Mouse (Mus musculus) T-helper 1 cell (primary cell): ENCODE results near the gene Inppl1.

Source experiments
- in situ Hi-C: fragments of 300-600 bp; cut with MboI, MseI; formaldehyde crosslinking; loops from one replicate; pipeline ENCODE4 v1.15.1; 2025; ENCODE audit warnings: high pct_unique_total_duplicates

Inppl1 gene

DNA sequence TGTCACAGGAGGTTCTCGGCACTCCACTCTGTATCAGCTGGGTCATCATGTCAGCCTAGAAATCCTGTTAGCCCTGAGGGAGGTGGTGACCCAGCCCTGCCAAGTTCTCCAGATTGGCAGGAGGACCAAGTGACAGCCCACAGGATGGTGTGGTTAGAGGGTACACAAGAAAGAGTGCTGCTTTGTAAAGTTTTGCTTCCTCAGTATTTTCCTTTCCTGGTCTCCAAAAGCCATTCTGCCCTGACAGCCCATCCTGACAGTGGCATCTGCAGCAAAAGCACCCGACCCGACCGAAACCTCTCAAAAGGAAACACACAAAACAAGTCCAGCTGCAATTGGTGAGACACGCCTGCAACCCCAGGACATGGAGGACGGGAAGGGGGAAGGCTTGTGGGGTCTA is 6.2 kb upstream of the Inppl1 start:
- in situ Hi-C loops = loop anchor here (25.0 kb wide), 1 partner anchor 182 kb away; the partner anchor contains the start of gene Clpb

DNA sequence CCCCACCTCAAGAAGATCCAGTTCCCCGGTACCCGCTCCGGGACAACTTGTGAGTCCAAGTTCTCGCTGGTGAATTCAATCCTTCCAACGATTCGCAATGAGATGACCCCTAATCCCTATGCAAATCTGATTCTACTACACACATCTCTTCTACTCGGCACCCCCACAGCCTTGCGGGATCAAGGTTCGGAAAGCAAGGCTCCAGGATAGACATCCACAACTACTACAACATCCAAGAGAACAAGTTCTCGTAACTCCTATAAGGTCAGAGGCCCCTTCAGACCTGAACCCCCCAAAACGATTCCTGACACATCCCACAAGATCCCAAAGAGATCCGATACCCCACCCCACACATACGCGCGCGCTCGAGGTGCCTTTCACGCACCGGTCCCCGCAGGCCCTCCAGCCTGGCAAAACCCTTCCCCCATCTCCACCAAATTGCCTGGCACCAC is 849 bp downstream of the Inppl1 start:
- in situ Hi-C loops = loop anchor here (25.0 kb wide), 1 partner anchor 175 kb away; the partner anchor contains the start of gene Clpb

DNA sequence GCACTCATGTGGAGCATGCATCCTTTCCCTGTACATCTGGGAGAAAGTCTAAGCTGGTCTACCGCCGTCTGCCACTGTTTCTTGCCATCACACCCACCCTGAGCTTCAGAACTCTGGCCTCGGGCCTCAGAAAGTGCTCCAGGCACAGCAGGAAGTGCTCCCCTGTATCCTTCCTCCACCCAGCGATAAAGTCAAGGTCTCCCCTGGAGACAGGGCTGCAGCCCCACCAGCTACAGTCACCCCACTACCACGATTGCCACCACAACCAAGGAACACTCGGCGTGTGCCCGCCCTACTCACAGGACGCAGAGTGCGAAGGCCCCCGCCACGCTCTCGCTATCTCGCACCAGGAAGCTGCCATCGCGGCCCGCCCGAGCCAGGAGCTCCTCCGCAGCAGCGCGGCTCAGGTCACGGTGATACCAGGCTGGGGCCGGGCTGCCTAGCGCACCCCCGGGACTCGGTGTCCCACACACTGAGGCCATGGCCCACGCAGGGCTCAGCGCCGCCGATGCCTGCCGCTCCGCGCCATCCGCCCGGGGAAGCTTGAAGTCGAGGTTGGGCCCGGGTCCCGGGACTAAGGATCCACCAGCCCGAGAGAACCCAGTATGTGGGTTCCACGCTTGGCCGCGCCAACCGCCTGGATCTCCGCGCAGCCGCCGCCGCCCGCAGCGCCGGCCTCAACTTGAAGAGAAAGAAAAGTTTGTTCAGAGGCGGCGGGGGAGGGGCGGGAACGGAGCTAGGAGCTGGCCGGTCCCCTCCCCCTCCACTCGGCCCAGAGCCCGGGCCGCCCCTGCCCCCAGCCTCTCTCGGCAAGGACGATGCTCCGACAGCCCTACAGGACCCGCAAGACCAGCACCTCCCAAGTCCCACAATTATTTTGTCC is 1.5 kb downstream of the Inppl1 start:
- in situ Hi-C loops = loop anchor here (25.0 kb wide), 1 partner anchor 174 kb away; the partner anchor contains the start of gene Clpb

DNA sequence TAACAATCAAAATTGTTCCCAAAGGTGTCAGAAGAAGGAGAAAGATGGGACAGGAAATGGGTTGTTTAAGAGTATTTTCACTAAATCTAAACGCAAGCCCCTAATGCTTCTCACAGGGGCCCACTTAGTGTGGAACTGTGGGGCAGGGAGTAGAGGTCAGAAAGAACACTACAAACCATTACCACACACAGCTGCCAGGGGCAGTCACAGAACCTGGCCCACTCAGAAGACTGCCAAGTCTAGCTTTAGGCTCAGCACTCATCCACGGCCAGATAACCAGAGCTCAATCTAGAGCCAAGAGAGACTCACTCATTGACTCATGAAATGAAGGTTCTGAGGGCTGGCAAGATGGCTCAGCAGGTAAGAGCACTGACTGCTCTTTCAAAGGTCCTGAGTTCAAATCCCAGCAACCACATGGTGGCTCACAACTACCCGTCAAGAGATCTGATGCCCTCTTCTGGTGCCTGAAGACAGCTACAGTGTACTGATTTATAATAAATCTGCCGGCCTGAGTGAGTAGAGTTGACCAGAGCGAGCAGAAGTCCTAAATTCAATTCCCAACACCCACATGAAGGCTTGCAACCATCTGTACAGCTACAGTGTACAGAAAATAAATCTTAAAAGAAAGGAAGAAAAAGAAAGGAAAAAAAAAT is 2.4 kb downstream of the Inppl1 start:
- in situ Hi-C loops = loop anchor here (25.0 kb wide), 1 partner anchor 173 kb away; the partner anchor contains the start of gene Clpb

DNA sequence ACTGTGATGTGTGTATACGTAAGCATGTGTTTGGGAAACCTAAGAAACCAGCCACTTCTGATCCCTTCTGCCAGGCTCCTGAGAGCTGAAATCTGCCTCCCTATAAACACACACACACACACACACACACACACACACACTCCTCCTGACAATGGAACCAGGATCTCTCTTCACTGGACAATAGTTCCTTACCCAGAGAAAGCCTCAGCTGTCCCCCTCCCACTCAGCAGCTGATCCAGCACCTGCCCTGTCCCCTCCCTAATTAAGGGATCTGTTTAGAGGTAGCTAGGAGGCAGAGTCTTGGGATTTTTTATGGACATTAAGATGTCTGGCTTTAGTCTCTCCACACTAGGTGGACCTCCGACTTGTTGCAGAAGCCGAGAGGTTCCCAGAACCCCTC is 3.1 kb downstream of the Inppl1 start:
- in situ Hi-C loops = loop anchor here (25.0 kb wide), 1 partner anchor 173 kb away; the partner anchor contains the start of gene Clpb

DNA sequence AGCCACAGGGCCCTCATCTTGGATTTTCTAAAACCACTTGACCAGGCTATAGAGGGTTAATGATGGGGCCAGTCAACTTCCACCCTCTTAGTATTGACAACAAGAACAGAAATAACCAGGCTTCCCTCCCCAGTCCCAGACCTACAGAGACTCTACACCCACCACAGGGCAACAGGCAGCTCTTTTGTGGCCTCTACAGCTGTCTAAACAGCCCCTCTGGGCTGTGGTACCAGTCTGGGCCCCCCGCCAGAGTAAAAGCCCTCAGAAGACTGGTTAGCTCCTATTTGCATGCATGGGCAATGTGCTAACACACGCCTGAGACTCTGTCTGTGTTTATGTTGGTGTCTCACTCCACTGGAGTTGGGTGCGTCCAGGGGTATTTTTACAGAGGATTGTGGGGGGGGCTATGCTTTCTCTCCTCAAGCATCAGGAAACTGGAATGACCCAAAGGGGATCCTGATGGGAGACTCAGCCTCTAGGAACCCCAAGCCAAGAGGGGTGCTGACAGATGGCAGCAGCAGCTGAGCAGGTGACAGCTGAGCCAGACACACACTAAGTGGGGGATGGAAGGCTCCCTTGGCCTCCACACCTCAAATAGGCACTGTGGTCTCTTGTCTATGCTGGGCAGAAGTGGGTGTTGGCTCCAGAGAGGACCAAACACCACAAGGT is 4.0 kb downstream of the Inppl1 start:
- in situ Hi-C loops = loop anchor here (25.0 kb wide), 1 partner anchor 172 kb away; the partner anchor contains the start of gene Clpb

DNA sequence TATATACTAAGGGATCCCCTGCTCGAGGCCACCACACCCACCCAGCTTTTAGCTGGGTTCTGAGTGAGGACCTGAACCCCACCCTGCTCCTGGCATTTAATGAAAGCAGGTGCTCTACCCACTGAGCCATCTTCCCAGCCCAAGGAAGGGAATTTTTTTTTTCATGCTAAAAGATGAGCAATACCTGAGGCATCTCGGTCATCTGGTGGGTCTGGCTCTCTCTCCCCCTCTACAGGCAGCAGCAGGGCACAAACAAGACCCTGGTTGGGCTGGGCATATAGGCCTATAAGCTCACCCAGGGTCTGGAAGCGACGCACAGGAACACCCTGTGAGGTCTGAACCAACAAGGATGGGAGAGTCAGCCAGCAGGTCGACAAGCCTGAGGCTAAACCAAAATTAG is 4.7 kb downstream of the Inppl1 start:
- in situ Hi-C loops = loop anchor here (25.0 kb wide), 1 partner anchor 171 kb away; the partner anchor contains the start of gene Clpb

DNA sequence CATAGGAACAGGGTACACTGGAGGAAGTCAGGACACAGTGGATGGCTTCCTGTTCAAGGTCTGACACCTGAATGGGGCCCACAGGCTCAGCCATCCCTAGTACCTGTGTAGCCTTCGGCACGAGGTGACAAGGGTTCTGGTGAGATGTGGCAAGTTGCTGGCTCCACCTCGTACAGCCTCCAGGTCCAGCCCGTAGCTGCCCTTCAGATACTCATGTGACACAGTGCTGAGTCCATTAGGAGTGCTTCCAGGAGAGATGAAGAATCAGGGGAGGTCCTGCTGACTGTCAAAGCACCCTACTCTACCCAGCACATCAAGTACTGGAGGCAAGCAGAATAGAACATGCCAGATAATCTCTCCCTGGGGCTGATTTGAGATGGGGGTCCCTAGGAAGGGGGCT is 5.7 kb downstream of the Inppl1 start:
- in situ Hi-C loops = loop anchor here (25.0 kb wide), 1 partner anchor 170 kb away; the partner anchor contains the start of gene Clpb

DNA sequence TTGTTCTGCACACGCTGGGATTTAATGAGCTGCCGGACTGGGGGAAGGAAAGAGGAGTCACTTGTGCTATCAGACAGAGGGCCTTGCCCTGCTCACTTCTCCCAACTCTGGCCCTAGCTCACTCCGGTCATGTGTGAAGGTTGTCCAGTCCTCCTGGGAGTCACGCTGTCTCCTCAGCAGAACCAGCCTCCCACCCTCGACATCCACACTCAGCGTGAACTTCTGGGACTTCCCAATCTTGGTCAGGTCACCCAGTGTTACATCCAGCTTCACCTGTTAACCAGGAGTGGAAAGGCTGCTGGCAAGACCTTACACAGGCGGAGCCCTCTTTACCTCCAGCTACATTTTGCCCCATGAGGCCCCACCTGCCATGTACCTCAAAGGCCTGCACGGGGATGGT is 6.6 kb downstream of the Inppl1 start:
- in situ Hi-C loops = loop anchor here (25.0 kb wide), 1 partner anchor 169 kb away; the partner anchor contains the start of gene Clpb

DNA sequence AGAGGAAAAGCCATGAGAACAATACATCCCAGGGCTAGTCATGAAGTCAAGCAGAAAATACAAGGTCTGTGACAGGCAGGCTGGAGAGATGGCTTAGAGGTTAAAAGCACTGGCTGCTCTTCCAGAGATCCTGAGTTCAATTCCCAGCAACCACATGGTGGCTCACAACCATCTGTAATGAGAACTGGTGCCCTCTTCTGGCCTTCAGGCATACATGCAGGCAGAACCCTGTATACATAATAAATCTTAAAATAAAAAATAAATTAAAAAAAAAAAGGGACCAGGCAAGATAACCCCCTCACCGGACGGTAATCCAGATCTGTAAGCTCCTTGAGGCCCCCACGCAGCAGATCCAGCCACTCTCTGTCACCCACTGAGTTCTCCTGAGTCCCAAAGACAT is 7.7 kb downstream of the Inppl1 start:
- in situ Hi-C loops = loop anchor here (25.0 kb wide), 1 partner anchor 168 kb away; the partner anchor contains the start of gene Clpb

DNA sequence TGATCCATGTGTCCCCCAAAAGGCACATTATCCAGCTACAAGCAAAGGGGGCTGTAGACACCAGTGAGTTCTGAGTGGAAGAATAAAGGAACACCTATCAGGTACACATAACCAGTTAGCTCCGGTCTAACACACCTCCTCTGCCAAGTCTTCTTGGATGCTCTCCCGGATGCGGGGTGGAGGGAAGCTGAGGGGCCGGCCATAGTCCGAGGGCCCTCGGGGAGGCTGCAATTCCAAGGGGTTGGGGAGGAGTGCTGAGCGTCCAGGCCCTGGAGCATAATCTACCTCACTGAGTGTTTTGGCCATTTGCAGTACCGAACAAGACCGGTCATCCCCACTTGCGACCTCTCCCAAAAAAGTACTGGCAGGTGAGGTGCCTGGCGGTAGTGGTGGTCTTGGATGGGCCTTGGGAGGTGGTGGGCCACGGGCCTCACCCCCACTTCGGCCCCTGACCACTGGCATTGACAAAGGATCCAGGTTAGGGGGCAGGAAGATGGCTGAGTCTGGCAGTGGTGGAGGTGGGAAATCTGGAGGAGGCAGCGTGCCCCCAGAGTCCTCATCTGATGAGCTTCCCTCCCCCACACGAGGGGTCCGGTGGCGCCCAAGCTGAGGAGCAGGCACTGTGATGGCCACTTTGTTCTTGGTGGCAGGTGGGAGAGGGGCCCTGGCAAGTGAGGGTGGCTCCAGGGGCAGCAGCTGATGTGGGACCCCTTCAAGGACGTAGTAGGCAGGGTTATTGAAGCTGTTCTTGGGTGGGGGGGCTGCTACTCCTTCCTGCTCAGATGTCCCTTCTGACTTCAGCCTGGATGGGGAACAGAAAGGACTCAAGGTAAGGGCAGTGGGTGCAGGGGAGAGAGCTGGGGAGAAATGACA is 14.0 kb downstream of the Inppl1 start:
- in situ Hi-C loops = no loop called here

DNA sequence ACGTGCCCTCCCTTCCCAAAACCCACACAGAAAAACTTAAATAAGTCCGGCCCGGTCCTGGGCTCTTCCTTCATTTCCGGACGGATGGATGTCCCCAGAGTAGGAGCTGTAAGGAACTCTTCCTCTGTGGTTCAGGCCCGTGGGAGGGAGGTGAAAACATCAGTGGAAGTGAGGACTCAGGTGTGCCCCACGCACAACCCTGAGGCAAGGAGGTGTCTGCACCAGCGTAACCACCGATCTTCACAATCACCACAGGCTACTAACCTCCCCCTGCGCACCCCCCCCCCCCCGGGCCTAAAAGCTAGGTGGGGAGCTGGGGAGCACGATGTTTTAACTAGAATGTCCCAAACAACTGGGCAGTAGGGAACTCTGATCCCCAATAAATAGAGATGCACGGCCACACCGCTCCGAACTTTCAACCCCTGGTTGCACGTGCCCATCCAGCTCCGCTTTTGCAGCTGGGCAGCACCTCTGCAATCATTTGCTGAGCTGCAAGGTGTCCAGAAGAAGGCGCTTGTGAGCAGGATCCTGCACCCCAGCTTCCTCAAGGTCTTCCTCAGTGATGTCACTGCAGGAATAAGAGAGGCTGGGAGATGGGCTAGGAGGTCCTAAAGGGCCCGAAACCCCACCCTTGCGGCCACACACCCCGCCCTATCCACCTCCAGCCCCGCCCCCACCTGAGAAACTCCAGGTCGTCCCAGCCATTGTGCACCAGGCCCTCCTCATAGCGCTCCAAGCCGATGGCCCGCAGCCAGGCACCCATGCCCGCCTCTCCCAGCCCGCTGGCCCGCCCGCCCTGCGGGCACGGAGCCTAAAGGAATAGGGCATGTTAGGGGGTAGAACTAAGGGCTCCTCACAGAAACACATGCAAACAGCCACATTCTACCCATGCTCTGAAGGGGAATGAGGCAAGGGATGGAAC is 14.9 kb downstream of the Inppl1 start:
- in situ Hi-C loops = no loop called here

DNA sequence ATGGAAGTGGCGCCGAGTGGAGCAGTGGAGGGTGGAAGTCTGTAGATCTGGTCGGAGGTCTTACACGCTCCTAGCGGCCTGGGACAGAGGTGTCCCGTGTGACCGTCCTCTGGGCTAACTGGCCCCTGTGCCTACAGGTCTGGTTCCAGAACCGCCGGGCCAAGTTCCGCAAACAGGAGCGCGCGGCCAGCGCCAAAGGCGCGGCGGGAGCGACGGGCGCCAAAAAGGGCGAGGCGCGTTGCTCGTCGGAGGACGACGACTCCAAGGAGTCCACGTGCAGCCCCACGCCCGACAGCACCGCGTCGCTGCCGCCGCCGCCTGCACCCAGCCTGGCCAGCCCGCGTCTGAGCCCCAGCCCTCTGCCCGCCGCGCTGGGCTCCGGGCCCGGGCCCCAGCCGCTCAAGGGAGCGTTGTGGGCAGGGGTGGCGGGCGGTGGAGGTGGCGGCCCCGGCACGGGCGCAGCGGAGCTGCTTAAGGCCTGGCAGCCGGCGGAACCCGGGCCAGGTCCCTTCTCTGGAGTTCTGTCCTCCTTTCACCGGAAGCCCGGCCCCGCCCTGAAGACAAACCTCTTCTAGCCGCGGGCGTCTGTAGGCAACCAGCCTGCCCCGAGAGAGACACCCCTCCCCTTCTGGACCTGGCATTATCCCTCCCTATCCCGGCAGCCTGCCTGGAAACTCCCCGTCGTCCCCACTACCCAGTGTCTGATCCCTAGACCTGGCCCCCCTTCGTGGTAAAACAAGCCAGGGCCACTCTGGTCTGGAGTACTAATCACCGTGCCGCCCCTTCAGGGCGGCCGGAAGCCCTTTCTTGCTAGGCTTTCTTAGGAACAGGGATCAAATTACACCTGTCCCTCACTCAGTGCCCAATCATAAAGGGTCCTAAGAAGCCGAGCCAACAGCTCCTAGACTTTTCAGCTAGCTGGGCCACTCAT is 16.2 kb downstream of the Inppl1 start:
- in situ Hi-C loops = no loop called here

DNA sequence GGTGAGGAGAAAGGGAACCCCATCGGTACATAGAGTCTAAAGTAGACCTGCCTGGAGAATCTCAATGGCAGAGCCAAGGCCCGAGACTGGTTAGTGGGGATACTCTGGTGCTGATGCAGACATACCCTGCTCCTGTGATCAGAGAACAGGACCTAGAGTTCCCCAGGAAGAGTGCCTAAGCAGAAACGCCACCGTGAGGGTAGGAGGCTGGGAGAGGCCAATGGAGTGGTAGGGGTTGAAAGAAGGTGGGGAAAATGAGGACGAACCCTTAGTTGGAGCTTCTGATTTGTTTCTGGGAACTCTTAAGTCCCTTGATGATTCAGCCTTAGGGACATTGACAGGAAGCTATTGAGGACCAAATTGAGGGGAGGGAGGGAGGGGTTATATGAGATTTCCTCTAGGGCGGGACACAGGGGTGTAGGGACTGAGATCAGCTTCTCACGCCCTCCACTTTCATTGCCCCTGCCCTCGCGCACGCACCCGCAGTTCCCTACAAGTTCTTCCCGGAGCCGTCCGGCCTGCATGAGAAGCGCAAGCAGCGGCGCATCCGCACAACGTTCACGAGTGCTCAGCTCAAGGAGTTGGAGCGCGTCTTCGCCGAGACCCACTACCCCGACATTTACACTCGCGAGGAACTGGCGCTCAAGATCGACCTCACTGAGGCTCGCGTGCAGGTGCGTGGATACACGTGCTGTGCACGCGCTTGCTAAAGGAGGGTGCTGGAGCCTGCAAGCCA is 17.6 kb downstream of the Inppl1 start:
- in situ Hi-C loops = no loop called here

DNA sequence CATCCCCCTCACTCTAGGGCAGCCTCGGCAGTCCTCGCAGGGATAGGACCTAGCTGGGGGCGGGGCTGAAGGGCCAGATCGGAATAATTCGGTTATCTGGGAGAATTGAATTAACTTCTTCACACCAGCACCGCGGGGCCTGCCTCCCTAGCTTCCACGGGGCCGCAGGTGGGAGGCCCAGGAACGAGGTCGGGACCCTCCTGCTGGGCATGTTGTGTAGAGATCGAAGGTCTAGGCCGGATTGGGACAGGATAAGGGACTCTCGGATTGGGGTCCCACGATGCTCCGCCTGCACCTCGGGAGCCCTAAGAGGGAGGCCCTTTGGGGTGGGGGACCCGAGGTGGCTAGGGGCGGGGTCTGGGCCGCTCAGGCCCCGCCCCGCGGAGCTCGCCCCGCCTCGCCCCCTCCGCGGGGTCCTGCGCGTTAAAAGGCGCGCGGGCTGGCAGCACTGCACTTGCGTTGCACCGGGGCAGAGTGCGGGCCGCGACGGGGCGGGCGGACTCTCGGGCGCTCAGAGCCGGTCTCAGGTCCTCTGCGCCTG is 20.1 kb downstream of the Inppl1 start, which contains the start of gene Phox2a:
Gene Phox2a (plus strand): TSS at position 453 of the 541 bp plus-strand sequence.
- in situ Hi-C loops = no loop called here

DNA sequence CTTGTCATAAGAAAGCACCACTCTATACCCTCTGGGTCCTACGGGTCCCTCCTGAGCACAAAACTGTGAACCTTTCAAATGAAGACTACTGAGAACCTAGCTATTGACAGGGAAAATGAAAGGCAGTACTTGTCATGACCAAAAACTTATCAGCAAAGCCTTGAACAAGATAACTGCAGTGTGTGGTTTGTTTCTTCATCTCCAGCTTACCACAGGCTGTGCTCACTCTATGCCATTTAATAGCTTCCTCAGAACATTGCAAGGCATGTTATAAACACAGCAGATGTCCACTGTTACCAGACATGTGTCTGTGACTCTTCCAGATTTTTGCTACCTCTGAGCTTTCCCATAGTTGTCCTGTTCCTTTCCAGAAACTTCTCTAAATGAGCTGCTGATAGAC is 61.0 kb downstream of the Inppl1 start:
- in situ Hi-C loops = no loop called here

DNA sequence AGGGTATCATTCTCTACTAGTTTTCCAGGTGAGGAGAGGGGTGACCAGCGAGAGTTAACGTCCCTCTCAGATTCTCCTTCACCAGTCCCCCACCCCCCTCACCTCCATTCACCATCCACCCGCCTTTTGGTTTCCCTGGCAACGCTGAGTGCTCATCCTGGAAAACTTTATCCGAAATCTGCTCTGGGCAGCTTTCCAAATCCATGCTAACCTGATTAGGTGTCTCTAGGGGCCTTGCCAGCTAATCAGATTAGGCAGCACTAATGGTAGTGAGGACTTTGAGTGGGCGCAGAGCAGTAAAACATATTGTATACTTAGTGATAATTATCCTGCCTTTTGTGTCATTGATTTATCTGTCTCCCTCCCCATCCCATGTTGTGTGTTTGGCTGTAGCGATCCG is 65.3 kb downstream of the Inppl1 start:
- in situ Hi-C loops = no loop called here
